Mouse (Mus musculus) embryonic facial prominence, embryonic 15.5 days (tissue): ENCODE results near the gene Fgf7. TPM values are rescaled to one million over a fixed set of nuclear protein-coding genes. Genes with fewer than 3 reads are reported as not detected.
A peak's percentile ranks its signal among the peaks of the same experiment; 100 is the strongest.

ENCODE experiments used
- ATAC-seq: fragments of 200-750 bp; cut with Nextera tagmentation; 2 replicates; pipeline ENCODE4 v1.8.0; 2017; ENCODE audit warnings: low read depth, moderate TSS enrichment; ENCODE audit not compliant: insufficient number of reproducible peaks, low FRiP score, low TSS enrichment
- H3K27ac ChIP-seq: fragments of 300-500 bp; sonication (generic); replicated peaks from 2 replicates; pipeline ENCODE4 v1.5.1; 2015; ENCODE audit warnings: mild to moderate bottlenecking, inconsistent platforms
- H3K27me3 ChIP-seq: fragments of 300-500 bp; sonication (generic); 2 replicates; pipeline ENCODE4 v1.6.1; 2015; ENCODE audit warnings: inconsistent platforms
- H3K36me3 ChIP-seq: fragments of 300-500 bp; sonication (generic); 2 replicates; pipeline ENCODE4 v1.6.1; 2015; ENCODE audit warnings: mild to moderate bottlenecking, inconsistent platforms
- H3K4me1 ChIP-seq: fragments of 300-500 bp; sonication (generic); 2 replicates; pipeline ENCODE4 v1.6.1; 2015; ENCODE audit warnings: inconsistent platforms
- H3K4me2 ChIP-seq: fragments of 300-500 bp; sonication (generic); replicated peaks from 2 replicates; pipeline ENCODE4 v1.6.1; 2015; ENCODE audit warnings: mild to moderate bottlenecking, inconsistent platforms
- H3K4me3 ChIP-seq: fragments of 300-500 bp; sonication (generic); replicated peaks from 2 replicates; pipeline ENCODE4 v1.5.1; 2015; ENCODE audit warnings: mild to moderate bottlenecking, inconsistent platforms
- H3K9ac ChIP-seq: fragments of 300-500 bp; sonication (generic); 2 replicates; pipeline ENCODE4 v1.6.1; 2015; ENCODE audit warnings: inconsistent platforms
- H3K9me3 ChIP-seq: fragments of 300-500 bp; sonication (generic); replicated peaks from 2 replicates; pipeline ENCODE4 v1.6.1; 2016; ENCODE audit warnings: inconsistent platforms
- WGBS: fragments of 180-500 bp; shearing (Covaris S2); methylation state at CpG from one replicate; pipeline ENCODE4 v1.1.7; 2015; 5-methylcytosine and 5-hydroxymethylcytosine counted together
- polyA plus RNA-seq: library from polyadenylated mRNA; unstranded; fragments of >200 nt; fragmentation: Nextera tagmentation; extraction: Ambion mirVana; gene quantifications from 2 replicates; pipeline ENCODE4 v1.2.1, GENCODE M21; 2015

Gene Fgf7
- polyA plus RNA-seq, 1 experiment from 2014 or later = 14.8 TPM

DNA sequence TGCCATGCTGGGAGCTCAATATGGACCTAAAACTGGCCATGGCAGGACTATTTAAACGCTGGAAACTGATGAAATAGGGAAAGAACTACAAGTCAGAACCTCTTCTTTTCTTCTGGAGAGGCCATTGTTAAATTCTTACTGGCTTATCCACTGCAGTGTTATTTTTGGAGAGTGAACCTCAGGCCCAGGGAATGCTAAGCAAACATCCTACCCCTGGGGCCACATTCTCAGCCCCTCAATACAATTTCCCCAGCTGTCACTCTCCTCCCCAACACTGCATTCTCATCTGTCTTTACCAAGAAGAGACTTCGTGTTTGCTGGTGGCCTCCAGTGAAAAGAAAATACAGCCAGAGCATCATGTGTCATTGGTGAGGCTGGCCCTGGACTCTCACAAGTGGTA lies 30.4 kb downstream of the Fgf7 start:
- H3K9ac ChIP-seq = no peak overlapping the region
- peak; percentile 29; the same call in 1 of the 2 replicates for ATAC-seq
- 23% methylated on average over 2 of the region's 2 CpGs for whole genome bisulfite sequencing
- no peaks in the 10 kb centered on the region for H3K36me3 ChIP-seq
- no peaks in the 10 kb centered on the region for H3K27me3 ChIP-seq
- no peak overlapping the region for H3K4me2 ChIP-seq
- H3K9me3 ChIP-seq = no peaks in the 10 kb centered on the region
- H3K4me1 ChIP-seq = no peaks in the 10 kb centered on the region
- no peak overlapping the region for H3K27ac ChIP-seq
- no peak overlapping the region for H3K4me3 ChIP-seq

GRCm38 (mm10) chr2:126065303-126065856 lies 30.9 kb downstream of the Fgf7 start:
- H3K27ac ChIP-seq = no peak overlapping the region
- no peaks in the 10 kb centered on the region for H3K27me3 ChIP-seq
- no peak overlapping the region for H3K4me2 ChIP-seq
- ATAC-seq = no peak
- H3K4me1 ChIP-seq = no peaks in the 10 kb centered on the region
- H3K9ac ChIP-seq = no peak overlapping the region
- 62% methylated on average over 3 of the region's 3 CpGs for WGBS
- H3K4me3 ChIP-seq = no peak overlapping the region
- no peaks in the 10 kb centered on the region for H3K9me3 ChIP-seq
- no peaks in the 10 kb centered on the region for H3K36me3 ChIP-seq

GRCm38 (mm10) chr2:126069740-126070139 lies 35.3 kb downstream of the Fgf7 start:
- no peaks in the 10 kb centered on the region for H3K36me3 ChIP-seq
- H3K27me3 ChIP-seq = no peaks in the 10 kb centered on the region
- H3K4me3 ChIP-seq = no peak overlapping the region
- WGBS = 62% methylated on average over 1 of the region's 1 CpGs
- no peak overlapping the region for H3K4me2 ChIP-seq
- H3K9me3 ChIP-seq = no peaks in the 10 kb centered on the region
- no peak overlapping the region for H3K27ac ChIP-seq
- ATAC-seq = no peak
- H3K9ac ChIP-seq = no peak overlapping the region
- H3K4me1 ChIP-seq = no peaks in the 10 kb centered on the region

- H3K27ac ChIP-seq = no peak overlapping the region
- no peaks in the 10 kb centered on the region for H3K4me1 ChIP-seq
These were observed 39.3 kb downstream of the Fgf7 start for GRCm38 (mm10) chr2:126073744-126074143.

DNA sequence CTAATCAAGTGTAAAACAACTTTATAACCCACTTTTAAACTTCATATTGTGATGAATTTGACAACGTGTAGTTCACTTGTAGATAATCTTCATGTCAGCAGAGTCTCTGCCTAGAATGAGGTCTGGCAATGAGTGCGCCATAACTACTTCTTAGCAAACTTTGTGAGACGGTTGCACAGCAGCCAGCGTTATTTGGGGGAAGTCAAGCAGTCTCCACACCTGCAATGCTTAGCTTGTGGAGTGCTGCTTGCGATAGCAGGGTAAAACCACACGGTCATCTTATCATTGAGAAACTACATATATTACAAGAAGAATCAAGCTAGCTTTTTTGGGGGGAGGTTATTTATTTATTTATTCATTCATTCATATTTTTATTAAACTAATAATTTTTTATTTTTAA lies 42.0 kb downstream of the Fgf7 start:
- no peaks in the 10 kb centered on the region for H3K4me1 ChIP-seq
- H3K27ac ChIP-seq = no peak overlapping the region
- 89% methylated on average over 6 of the region's 6 CpGs for WGBS
- H3K4me2 ChIP-seq = no peak overlapping the region
- H3K27me3 ChIP-seq = no peaks in the 10 kb centered on the region
- H3K9ac ChIP-seq = no peak overlapping the region
- no peaks in the 10 kb centered on the region for H3K9me3 ChIP-seq
- H3K4me3 ChIP-seq = no peak overlapping the region
- no peaks in the 10 kb centered on the region for H3K36me3 ChIP-seq
- no peak for ATAC-seq

More at GRCm38 (mm10) chr2:126073744-126074143, 39.3 kb downstream of the Fgf7 start:
- no peaks in the 10 kb centered on the region for H3K36me3 ChIP-seq
- no peak overlapping the region for H3K4me3 ChIP-seq
- 87% methylated on average over 4 of the region's 4 CpGs for WGBS
- H3K27me3 ChIP-seq = no peaks in the 10 kb centered on the region
- no peak for ATAC-seq
- no peak overlapping the region for H3K4me2 ChIP-seq
- H3K9me3 ChIP-seq = no peaks in the 10 kb centered on the region
- no peak overlapping the region for H3K9ac ChIP-seq

- no peak overlapping the region for H3K27ac ChIP-seq
- ATAC-seq = no peak
- no peak overlapping the region for H3K9ac ChIP-seq
- H3K4me3 ChIP-seq = no peak overlapping the region
- H3K27me3 ChIP-seq = no peaks in the 10 kb centered on the region
- no peaks in the 10 kb centered on the region for H3K36me3 ChIP-seq
- no peaks in the 10 kb centered on the region for H3K4me1 ChIP-seq
- WGBS = 53% methylated on average over 2 of the region's 2 CpGs
- no peak overlapping the region for H3K4me2 ChIP-seq
- no peaks in the 10 kb centered on the region for H3K9me3 ChIP-seq
These were observed 44.6 kb downstream of the Fgf7 start for GRCm38 (mm10) chr2:126079086-126079485.

DNA sequence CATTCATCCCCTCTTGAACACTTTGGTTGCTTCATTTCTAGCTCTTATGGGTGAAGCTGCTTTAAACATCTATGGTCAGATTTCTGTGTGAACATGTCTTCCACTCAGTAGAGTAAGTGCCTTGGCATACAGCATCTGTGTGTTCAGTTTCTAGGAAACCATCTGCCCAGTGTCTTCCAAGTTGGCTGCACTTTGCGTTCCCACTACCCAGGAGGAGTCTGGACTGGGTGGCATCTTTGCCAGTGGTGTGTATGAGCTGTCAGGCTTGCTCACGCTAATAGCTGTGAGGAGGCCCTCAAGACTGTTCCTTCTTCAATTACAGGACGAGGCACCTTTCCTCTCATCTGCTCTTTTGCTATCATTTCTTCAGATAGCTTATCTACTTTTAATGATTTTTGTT lies 49.9 kb downstream of the Fgf7 start:
- WGBS = 72% methylated on average over 3 of the region's 3 CpGs
- Histone ChIP-seq H3K9me3 (no peaks in the 10 kb centered on the region), H3K9ac (no peak overlapping the region), H3K4me3 (no peak overlapping the region), H3K27me3 (no peaks in the 10 kb centered on the region), H3K4me1 (no peaks in the 10 kb centered on the region), H3K27ac (no peak overlapping the region), H3K4me2 (no peak overlapping the region), H3K36me3 (no peaks in the 10 kb centered on the region)
- ATAC-seq = no peak

DNA sequence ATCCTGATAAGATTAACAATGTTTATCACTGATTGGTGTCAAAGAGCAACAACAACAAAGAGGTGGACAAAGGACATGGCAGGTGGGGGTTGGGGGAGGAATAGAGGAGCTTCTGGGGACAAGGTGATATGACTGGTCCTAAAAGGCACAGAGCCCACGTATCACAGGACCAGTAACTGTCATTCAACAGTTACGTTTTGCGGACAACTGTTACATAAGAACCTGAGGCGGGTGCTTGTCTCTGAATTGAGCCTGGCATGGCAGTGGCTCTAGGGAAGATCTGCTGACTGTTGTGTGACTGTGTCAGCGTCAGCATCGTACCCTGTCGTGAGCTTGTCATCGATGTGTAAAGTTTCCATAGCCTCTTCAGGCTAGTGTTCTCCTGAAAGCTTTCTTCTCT lies 51.7 kb downstream of the Fgf7 start:
- Histone ChIP-seq H3K9me3 (no peaks in the 10 kb centered on the region), H3K27ac (no peak overlapping the region), H3K36me3 (no peaks in the 10 kb centered on the region), H3K9ac (no peak overlapping the region), H3K4me1 (no peaks in the 10 kb centered on the region), H3K4me3 (no peak overlapping the region), H3K27me3 (no peaks in the 10 kb centered on the region), H3K4me2 (no peak overlapping the region)
- 74% methylated on average over 8 of the region's 8 CpGs for WGBS
- no peak for ATAC-seq

DNA sequence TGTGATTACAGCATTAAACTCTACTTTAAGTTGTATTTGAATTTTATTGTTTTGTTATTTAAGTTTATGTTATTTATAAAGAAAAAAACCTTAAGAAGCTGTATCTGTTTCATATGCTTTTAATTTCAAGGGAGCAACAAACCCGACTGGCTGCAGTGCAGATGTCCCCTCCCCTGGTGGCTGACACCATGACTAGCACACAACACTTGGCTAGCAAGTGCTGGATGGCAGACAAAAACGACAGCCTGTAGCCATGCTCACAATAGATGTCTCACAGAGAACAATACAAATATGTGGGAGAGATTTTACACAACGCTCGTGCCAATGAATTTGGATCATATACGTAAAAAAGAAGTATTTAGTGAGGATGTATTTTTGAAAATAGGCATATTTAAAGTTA lies 56.0 kb downstream of the Fgf7 start:
- H3K27ac ChIP-seq = no peak overlapping the region
- no peak for ATAC-seq
- H3K9me3 ChIP-seq = no peaks in the 10 kb centered on the region
- no peak overlapping the region for H3K4me3 ChIP-seq
- WGBS = 48% methylated on average over 5 of the region's 5 CpGs
- H3K4me1 ChIP-seq = no peaks in the 10 kb centered on the region
- H3K27me3 ChIP-seq = no peaks in the 10 kb centered on the region
- H3K4me2 ChIP-seq = no peak overlapping the region
- no peaks in the 10 kb centered on the region for H3K36me3 ChIP-seq
- H3K9ac ChIP-seq = no peak overlapping the region

DNA sequence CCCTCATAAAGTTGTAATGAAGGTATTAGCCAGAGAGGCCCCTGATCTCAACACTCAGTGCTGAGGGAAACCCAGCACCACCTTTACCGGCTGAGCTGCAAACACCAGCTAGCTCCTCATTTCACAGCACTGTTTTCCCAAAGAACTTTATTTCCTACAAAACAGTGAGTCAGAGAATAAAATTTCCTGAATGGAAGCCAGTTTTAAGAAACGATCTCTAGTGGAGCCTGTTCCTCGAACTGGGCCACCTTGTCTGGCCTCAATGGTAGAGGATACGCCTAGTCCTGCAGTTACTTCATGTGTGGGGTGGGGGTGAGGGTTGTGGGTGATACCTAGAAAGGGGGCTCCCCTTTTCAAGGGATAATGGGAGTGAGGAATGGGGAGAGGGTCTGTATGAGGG lies 60.2 kb downstream of the Fgf7 start:
- Histone ChIP-seq H3K9ac (no peak overlapping the region), H3K4me3 (no peak overlapping the region), H3K4me1 (no peaks in the 10 kb centered on the region), H3K27ac (no peak overlapping the region), H3K36me3 (no peaks in the 10 kb centered on the region), H3K9me3 (no peaks in the 10 kb centered on the region), H3K4me2 (no peak overlapping the region), H3K27me3 (no peaks in the 10 kb centered on the region)
- no peak for ATAC-seq
- WGBS = 81% methylated on average over 4 of the region's 4 CpGs
